Mouse (Mus musculus): ENCODE data around the gene Cuedc1. TPM values are rescaled to one million over a fixed set of nuclear protein-coding genes. Genes with fewer than 3 reads are reported as not detected.

The Cuedc1 gene
- polyA plus RNA-seq, 1 experiment from 2014 or later: 18.2 TPM

DNA sequence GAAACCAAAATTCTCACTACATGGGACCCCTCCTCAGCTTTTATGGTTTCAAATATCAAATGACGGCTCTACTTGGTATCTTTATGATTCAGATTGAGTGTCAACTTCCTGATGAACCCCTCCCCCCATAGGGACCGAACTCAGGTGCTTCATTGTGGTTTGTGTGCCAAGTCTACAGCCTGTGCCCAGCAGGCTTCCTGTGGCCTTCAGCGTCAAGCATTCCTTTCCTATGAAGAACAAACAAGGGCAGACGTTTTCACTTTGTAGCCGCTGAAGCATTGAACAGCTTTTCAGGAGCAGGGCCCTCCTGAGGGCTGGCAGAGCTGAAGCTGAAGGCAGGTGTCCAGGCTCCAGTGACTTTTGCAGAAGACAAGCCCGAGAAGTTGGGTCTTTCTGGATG, 115.9 kb downstream of the Cuedc1 start:
- H3K36me3 ChIP-seq (ENCODE audit: control insufficient read depth, insufficient read depth, low read length): peaks cover 9% of the 10 kb centered on the region
- no peak overlapping the region for H3K4me2 ChIP-seq (ENCODE audit: low read depth)
- H3K4me3 ChIP-seq (ENCODE audit: low read depth, low read length): no peak overlapping the region
- 66% methylated on average over 6 of the region's 6 CpGs for WGBS
- H3K27ac ChIP-seq (ENCODE audit: low read depth, low read length): no peak overlapping the region
- no peaks in the 10 kb centered on the region for H3K27me3 ChIP-seq (ENCODE audit: control insufficient read depth, insufficient read depth, low read length)
- no peaks in the 10 kb centered on the region for H3K9me3 ChIP-seq (ENCODE audit: control insufficient read depth, low read length)
- no peak for ATAC-seq (ENCODE audit: insufficient read depth, low FRiP score, low TSS enrichment)
- H3K4me1 ChIP-seq (ENCODE audit: control insufficient read depth, insufficient read depth, low read length): peaks cover 6% of the 10 kb centered on the region; the same call in 1 of the 2 replicates
- H3K9ac ChIP-seq (ENCODE audit: low read length): no peak overlapping the region; the same call in 1 of the 2 replicates
- DNase-seq (ENCODE audit: low spot score): no peak

DNA sequence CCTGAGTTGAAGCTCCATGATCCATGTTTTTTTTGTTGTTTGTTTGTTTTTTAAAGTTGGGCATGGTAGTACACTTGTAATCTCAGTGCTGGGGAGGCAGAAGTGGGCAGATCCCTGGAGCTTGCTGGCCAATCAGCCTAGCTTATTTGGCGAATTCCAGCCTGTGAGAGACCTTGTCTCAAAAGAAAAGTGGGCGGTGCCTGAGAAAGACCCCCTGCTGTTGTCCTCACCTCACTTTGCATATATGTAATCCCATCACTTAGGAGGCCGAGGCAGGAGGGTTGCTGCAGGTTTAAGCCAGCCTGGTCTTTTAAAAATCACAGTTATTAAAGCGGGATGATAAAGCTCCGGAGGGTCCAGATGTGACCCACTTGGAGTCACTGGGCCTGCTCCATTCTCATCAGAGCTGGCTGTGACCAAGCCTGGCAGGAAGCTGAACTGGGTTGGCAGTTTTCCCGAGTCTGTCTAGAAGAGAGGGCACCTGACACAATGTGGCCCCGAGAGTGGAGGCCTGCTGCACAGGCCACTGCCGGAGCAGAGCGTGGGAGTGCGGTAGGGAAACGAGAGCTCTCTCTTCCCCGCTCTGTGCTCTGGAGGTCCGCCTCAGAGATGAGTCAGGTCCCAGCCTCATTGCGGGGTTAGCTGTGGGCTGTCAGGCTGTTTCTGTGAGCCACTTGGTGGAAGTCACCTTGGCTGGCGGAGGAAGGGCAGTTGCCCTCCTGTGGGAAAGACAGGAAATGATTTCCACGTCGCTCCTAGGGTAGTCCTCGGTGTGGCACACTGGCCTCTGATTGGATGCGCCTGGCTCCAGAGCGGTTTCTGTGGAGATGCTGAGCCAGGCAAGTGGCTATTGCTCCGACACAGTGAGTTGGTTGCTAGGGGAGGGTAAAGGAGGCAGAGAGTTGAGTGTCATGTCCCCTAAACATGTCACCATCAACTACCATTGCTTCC, 117.3 kb downstream of the Cuedc1 start:
- no peaks in the 10 kb centered on the region for H3K27me3 ChIP-seq (ENCODE audit: control insufficient read depth, insufficient read depth, low read length)
- H3K9me3 ChIP-seq (ENCODE audit: control insufficient read depth, low read length): no peaks in the 10 kb centered on the region
- peaks cover 9% of the 10 kb centered on the region; the same call in 1 of the 2 replicates for H3K36me3 ChIP-seq (ENCODE audit: control insufficient read depth, insufficient read depth, low read length)
- WGBS: 67% methylated on average over 21 of the region's 21 CpGs
- H3K27ac ChIP-seq (ENCODE audit: low read depth, low read length): no peak overlapping the region
- no peak overlapping the region for H3K4me3 ChIP-seq (ENCODE audit: low read depth, low read length)
- DNase-seq (ENCODE audit: low spot score) (peak; percentile 49), ATAC-seq (ENCODE audit: insufficient read depth, low FRiP score, low TSS enrichment) (peak; percentile 50; the same call in 1 of the 2 replicates)
- peaks cover 6% of the 10 kb centered on the region; the same call in 1 of the 2 replicates for H3K4me1 ChIP-seq (ENCODE audit: control insufficient read depth, insufficient read depth, low read length)
- no peak overlapping the region for H3K9ac ChIP-seq (ENCODE audit: low read length)
- no peak overlapping the region for H3K4me2 ChIP-seq (ENCODE audit: low read depth)

DNA sequence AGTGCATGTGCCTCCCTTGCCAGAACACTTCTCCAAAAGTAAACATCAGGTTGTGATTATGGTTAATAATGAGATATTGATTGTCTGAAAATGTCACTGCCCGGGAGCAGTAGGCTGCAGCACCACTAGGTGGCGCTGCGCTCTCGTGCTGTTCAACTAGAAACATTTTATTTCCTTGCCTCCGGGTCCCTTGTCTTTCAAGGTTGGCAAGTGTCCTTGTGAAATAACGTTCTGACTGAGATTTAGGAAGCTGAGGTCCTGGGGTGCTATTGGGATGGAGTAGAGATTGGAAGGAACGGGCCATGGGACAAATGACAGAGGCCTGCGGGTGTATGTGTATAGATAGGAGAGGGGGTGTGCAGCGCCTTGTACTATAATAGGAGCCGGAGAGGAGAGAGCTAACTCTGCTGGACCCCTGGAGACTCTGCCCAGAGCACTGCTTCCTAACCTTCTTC, 118.4 kb downstream of the Cuedc1 start:
- peak; percentile 85 for DNase-seq (ENCODE audit: low spot score)
- ATAC-seq (ENCODE audit: insufficient read depth, low FRiP score, low TSS enrichment): peak; percentile 43; the same call in 1 of the 2 replicates
- WGBS: 15% methylated on average over 10 of the region's 10 CpGs
- H3K4me2 ChIP-seq (ENCODE audit: low read depth): no peak overlapping the region
- H3K9ac ChIP-seq (ENCODE audit: low read length): no peak overlapping the region
- H3K4me3 ChIP-seq (ENCODE audit: low read depth, low read length): no peak overlapping the region
- H3K9me3 ChIP-seq (ENCODE audit: control insufficient read depth, low read length): no peaks in the 10 kb centered on the region
- no peaks in the 10 kb centered on the region for H3K27me3 ChIP-seq (ENCODE audit: control insufficient read depth, insufficient read depth, low read length)
- peaks cover 2% of the 10 kb centered on the region; the same call in 1 of the 2 replicates for H3K36me3 ChIP-seq (ENCODE audit: control insufficient read depth, insufficient read depth, low read length)
- no peak overlapping the region for H3K27ac ChIP-seq (ENCODE audit: low read depth, low read length)
- peaks cover 6% of the 10 kb centered on the region; the same call in 1 of the 2 replicates for H3K4me1 ChIP-seq (ENCODE audit: control insufficient read depth, insufficient read depth, low read length)

DNA sequence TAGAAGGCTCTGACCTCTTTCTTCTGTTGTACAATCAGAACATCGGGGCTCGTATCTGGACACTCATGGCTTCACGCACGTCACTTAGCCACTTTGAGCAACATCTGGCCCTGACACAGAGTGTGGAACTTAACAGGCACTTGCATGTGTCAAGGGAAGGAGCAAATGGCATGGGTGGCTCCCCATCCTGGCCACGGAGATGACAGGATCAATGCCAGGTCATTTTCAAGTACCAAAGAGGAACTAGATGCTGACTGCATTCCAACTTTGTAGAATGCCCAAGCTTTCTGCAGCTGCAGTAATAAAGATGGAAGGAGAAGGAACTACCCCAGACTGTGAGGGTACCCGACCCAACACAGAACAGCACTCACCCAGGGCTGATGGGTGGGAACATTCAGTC, 120.3 kb downstream of the Cuedc1 start:
- ATAC-seq (ENCODE audit: insufficient read depth, low FRiP score, low TSS enrichment) (no peak), DNase-seq (ENCODE audit: low spot score) (no peak)
- Histone ChIP-seq H3K9ac (ENCODE audit: low read length) (no peak overlapping the region), H3K4me1 (ENCODE audit: control insufficient read depth, insufficient read depth, low read length) (peaks cover 6% of the 10 kb centered on the region; the same call in 1 of the 2 replicates), H3K9me3 (ENCODE audit: control insufficient read depth, low read length) (no peaks in the 10 kb centered on the region), H3K4me2 (ENCODE audit: low read depth) (no peak overlapping the region), H3K27ac (ENCODE audit: low read depth, low read length) (no peak overlapping the region), H3K36me3 (ENCODE audit: control insufficient read depth, insufficient read depth, low read length) (no peaks in the 10 kb centered on the region), H3K27me3 (ENCODE audit: control insufficient read depth, insufficient read depth, low read length) (no peaks in the 10 kb centered on the region), H3K4me3 (ENCODE audit: low read depth, low read length) (no peak overlapping the region)
- 73% methylated on average over 6 of the region's 6 CpGs for WGBS

DNA sequence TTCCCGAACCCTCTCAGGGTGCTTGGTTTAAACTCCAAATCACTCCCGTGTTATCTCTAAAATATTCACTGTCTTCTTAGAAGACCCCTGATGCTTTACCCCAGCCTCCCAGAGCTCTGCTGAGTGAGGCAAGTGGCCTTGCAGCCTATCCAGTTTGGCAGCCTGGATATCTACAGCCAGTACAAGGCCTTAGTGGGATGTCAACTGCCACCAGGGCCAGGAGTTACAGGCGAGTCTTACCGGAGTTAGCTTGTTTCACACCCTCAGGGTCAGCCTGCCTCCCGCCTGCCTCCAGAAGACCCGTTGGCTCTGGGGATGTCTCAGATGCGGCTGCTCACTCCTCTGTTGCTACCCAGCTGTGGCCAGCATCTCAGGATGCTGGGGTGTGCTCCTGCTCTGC, 120.7 kb downstream of the Cuedc1 start:
- DNase-seq (ENCODE audit: low spot score): no peak
- no peak for ATAC-seq (ENCODE audit: insufficient read depth, low FRiP score, low TSS enrichment)
- no peak overlapping the region for H3K4me2 ChIP-seq (ENCODE audit: low read depth)
- H3K4me3 ChIP-seq (ENCODE audit: low read depth, low read length): no peak overlapping the region
- H3K4me1 ChIP-seq (ENCODE audit: control insufficient read depth, insufficient read depth, low read length): peaks cover 6% of the 10 kb centered on the region; the same call in 1 of the 2 replicates
- no peak overlapping the region for H3K27ac ChIP-seq (ENCODE audit: low read depth, low read length)
- WGBS: 60% methylated on average over 7 of the region's 7 CpGs
- H3K27me3 ChIP-seq (ENCODE audit: control insufficient read depth, insufficient read depth, low read length): no peaks in the 10 kb centered on the region
- no peak overlapping the region for H3K9ac ChIP-seq (ENCODE audit: low read length)
- H3K9me3 ChIP-seq (ENCODE audit: control insufficient read depth, low read length): no peaks in the 10 kb centered on the region
- no peaks in the 10 kb centered on the region for H3K36me3 ChIP-seq (ENCODE audit: control insufficient read depth, insufficient read depth, low read length)

DNA sequence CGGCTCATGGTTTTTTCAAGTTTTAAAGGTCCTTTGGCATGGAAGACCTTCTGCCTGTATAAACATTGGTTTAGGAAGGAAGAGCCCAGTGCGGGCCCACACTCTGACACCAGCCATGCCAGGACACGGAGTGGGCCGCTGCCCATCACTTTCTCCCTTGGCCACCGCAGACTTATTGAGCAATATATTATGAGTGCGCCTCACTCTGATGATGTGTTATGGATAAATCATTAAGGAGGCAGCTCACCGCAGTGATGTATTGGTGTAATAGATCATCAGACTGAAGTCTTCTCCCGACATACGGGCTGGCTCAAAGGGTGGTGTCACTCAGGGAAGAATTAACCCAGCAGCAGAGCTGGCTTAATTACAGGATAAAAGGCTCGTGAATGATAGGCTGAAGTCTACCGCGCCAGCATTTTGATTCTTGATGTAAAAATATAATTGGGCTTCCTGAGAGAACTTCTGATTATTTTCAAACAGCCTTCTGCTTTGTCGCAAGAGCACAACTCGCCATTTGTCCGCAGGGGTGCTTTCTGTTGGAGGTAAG, 124.1 kb downstream of the Cuedc1 start:
- no peak for DNase-seq (ENCODE audit: low spot score)

DNA sequence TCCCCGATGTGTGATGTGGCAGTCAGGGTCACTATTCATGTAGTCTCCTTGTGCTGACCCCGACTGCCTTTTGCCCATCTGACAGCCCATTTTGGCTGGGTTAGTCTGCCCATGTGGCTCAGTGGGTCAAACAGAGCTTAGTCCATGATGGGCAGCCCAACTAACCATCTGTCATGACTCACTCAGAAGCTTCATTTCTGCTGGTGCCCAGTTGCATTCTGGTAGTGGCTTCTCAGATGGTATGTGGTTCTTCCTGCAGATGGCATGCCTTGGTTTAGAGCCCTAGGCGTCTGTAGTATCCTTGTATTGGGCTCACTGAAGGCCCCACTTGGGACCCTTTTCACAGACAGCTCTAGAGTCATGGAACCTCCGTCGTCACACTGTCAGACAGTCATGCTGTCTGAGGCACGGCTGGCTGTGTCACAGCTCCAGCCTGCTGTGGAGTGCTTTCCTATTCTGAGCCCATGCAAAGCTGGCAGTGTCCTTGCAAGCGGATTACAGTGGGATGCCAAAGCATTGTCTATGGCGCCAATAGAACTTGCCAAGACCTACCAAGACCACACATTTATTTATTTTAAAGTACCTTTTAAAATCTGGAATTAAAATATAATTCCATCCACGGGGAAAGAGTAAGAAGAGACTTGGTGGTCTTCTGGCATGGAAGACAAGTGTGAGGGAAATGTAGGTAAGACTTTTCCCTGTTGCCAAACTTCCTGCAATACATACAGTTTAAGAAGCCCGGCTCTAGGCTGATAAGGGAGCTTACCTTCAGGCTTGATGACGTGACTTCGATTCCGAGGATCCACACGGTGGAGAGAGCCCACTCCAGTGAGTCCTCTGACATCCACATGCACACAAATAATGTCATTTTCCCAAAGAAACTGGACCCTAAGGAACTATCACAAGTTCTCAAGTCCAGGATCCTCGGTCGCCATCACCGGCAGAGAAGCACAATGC, 129.4 kb downstream of the Cuedc1 start:
- no peak for DNase-seq (ENCODE audit: low spot score)
- WGBS: 93% methylated on average over 17 of the region's 17 CpGs
- no peak for ATAC-seq (ENCODE audit: insufficient read depth, low FRiP score, low TSS enrichment)
- no peaks in the 10 kb centered on the region for H3K9me3 ChIP-seq (ENCODE audit: control insufficient read depth, low read length)
- H3K4me3 ChIP-seq (ENCODE audit: low read depth, low read length): no peak overlapping the region
- H3K27ac ChIP-seq (ENCODE audit: low read depth, low read length): no peak overlapping the region
- no peaks in the 10 kb centered on the region for H3K27me3 ChIP-seq (ENCODE audit: control insufficient read depth, insufficient read depth, low read length)
- no peaks in the 10 kb centered on the region for H3K36me3 ChIP-seq (ENCODE audit: control insufficient read depth, insufficient read depth, low read length)
- H3K4me2 ChIP-seq (ENCODE audit: low read depth): no peak overlapping the region
- H3K9ac ChIP-seq (ENCODE audit: low read length): no peak overlapping the region
- no peaks in the 10 kb centered on the region for H3K4me1 ChIP-seq (ENCODE audit: control insufficient read depth, insufficient read depth, low read length)

More for the DNA sequence above, 124.1 kb downstream of the Cuedc1 start:
- Histone ChIP-seq H3K9me3 (ENCODE audit: control insufficient read depth, low read length) (no peaks in the 10 kb centered on the region), H3K4me1 (ENCODE audit: control insufficient read depth, insufficient read depth, low read length) (no peaks in the 10 kb centered on the region), H3K4me2 (ENCODE audit: low read depth) (no peak overlapping the region), H3K27me3 (ENCODE audit: control insufficient read depth, insufficient read depth, low read length) (no peaks in the 10 kb centered on the region), H3K4me3 (ENCODE audit: low read depth, low read length) (no peak overlapping the region), H3K36me3 (ENCODE audit: control insufficient read depth, insufficient read depth, low read length) (no peaks in the 10 kb centered on the region), H3K9ac (ENCODE audit: low read length) (no peak overlapping the region), H3K27ac (ENCODE audit: low read depth, low read length) (no peak overlapping the region)
- WGBS: 88% methylated on average over 15 of the region's 15 CpGs
- no peak for ATAC-seq (ENCODE audit: insufficient read depth, low FRiP score, low TSS enrichment)

DNA sequence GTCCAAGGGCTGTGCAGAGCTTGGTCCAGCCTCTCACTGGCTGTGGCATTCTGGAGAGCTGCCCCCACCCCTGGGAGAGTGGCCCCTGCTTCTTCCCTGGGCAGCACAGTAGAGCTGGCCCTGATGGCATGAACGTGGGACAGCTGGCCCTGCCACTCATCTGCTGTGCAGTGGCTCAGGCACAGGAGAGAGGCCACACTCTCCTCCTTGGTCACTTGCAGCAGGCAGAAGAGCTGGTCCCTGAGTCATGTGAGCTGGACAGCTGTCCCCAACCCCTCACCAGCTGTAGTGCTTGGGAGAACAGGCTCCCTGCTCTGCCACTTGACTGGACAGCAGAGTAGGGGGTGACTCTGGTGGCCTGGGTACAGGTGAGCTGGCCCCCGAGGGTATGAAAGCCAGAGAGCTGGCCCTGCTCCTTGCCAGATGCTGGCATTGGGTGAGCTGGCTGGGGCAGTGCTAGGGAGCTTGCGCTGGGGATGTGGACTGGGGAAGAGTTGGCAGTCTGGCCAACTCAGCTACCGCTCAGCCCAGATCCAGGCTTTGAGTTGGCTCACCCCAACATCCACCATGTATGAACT, 133.4 kb downstream of the Cuedc1 start:
- Histone ChIP-seq H3K9ac (ENCODE audit: low read length) (no peak overlapping the region), H3K4me3 (ENCODE audit: low read depth, low read length) (no peak overlapping the region), H3K4me1 (ENCODE audit: control insufficient read depth, insufficient read depth, low read length) (peaks cover 24% of the 10 kb centered on the region), H3K36me3 (ENCODE audit: control insufficient read depth, insufficient read depth, low read length) (no peaks in the 10 kb centered on the region), H3K9me3 (ENCODE audit: control insufficient read depth, low read length) (no peaks in the 10 kb centered on the region), H3K27me3 (ENCODE audit: control insufficient read depth, insufficient read depth, low read length) (no peaks in the 10 kb centered on the region), H3K4me2 (ENCODE audit: low read depth) (no peak overlapping the region), H3K27ac (ENCODE audit: low read depth, low read length) (no peak overlapping the region)
- ATAC-seq (ENCODE audit: insufficient read depth, low FRiP score, low TSS enrichment) (no peak), DNase-seq (ENCODE audit: low spot score) (no peak)
- WGBS: 82% methylated on average over 4 of the region's 4 CpGs
